Mouse (Mus musculus) right cerebral cortex, postnatal 10 days (tissue): ENCODE measurements at regions not wholly inside any gene's neighbourhood (a gene's known extent, or its start where the extent isn't known, plus 50 kb on each side); places are given as distances from the start of the nearest gene placed in this dataset.
A peak's percentile ranks its signal among the peaks of the same experiment; 100 is the strongest.

ENCODE experiments used
- DNase-seq, 2 experiments: peaks; one replicate each; pipeline ENCODE4 v3.0.0; 2021; ENCODE audit warnings: low spot score in 2 of 2

- no peak for DNase-seq
These were observed 67.3 kb upstream of the Dpyd start for GRCm38 (mm10) chr3:118494611-118495010.

GRCm38 (mm10) chr3:118500234-118500633 is 61.7 kb upstream of the Dpyd start:
- DNase-seq, result peak; percentile 39 to 65

- DNase-seq, result no peak
These were observed 54.2 kb upstream of the Dpyd start for GRCm38 (mm10) chr3:118507582-118508237.

GRCm38 (mm10) chr3:118510837-118511236 is 51.1 kb upstream of the Dpyd start:
- DNase-seq, result no peak

- DNase-seq, result no peak
These were observed 50.0 kb upstream of the Dpyd start for GRCm38 (mm10) chr3:118511969-118512368.
